Mouse (Mus musculus) olfactory bulb, adult 2 months (tissue): ENCODE data around the gene Nppc.

Experiments used
- CTCF ChIP-seq: fragments of 200-500 bp; IDR thresholded peaks from 2 replicates; pipeline ENCODE4 v1.5.1; 2012; ENCODE audit warnings: low read depth, mild to moderate bottlenecking, low read length, moderate library complexity; ENCODE audit not compliant: insufficient read depth
- POLR2A ChIP-seq: fragments of 200-500 bp; IDR thresholded peaks from 2 replicates; pipeline ENCODE4 v1.6.1; 2012; ENCODE audit warnings: mild to moderate bottlenecking, low read depth, low read length, moderate library complexity; ENCODE audit not compliant: insufficient read depth

DNA sequence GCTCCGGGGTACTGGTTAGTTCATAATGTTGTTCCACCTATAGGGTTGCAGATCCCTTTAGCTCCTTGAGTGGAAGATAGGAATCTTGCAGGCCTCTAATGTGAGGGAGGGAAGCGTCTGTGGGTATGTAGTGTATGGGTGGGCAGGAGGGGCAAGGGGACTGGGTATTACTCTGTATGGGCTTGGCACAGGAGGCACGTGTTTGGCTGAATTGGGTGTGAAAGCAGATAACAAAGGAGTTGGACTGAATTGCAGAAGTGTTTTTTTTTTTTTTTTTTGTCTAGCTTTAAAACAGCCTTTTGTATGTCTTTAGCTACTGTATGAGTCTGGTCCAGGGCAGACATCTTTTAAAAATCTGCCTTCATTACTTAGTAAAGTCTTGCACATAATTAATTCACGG is 39.2 kb upstream of the Nppc start:
- TF ChIP-seq CTCF (no peak), POLR2A (no peak)
